Mouse (Mus musculus) thymus, postnatal 14 days (tissue): ENCODE measurements around the gene Zfp800.

Experiments used
- DNase-seq: peaks from one replicate; pipeline ENCODE4 v3.0.0; 2021

Gene Zfp800

GRCm38 (mm10) chr6:28397681-28398203 lies at the start of gene Zfp800:
Gene Zfp800, minus strand, starts transcription at chr6:28398005.
- DNase-seq = peak; percentile 37

- no peak for DNase-seq
Measured at GRCm38 (mm10) chr6:28431538-28431855, 33.7 kb upstream of the Zfp800 start.

- DNase-seq = peak; percentile 19
Measured at GRCm38 (mm10) chr6:28430795-28431537, 33.2 kb upstream of the Zfp800 start.

- DNase-seq = no peak
Measured at GRCm38 (mm10) chr6:28429870-28430269, 32.1 kb upstream of the Zfp800 start.

DNA sequence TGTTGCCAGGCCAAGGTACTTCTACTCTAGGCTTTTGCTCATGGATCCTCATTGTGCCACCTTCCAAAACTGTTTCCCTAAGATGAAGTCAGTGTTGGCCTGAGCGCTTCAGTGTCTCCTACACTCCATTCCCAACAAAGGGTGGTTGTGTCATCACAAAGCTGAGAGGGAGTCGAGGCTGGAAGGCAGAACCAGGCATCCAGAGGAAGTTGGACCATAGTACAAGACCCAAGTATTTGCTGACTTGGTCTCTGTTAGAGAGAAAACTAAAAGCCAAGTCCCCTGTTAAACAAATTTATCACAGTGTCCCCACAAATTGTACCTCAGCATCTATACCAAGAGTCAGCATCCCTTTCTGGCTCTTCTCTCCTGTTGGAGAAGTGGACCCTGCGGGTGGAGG lies 30.5 kb upstream of the Zfp800 start, which contains the start of gene Gcc1:
Gene Gcc1 (minus strand): TSS at position 101 of the 400 bp plus-strand sequence.
- no peak for DNase-seq

DNA sequence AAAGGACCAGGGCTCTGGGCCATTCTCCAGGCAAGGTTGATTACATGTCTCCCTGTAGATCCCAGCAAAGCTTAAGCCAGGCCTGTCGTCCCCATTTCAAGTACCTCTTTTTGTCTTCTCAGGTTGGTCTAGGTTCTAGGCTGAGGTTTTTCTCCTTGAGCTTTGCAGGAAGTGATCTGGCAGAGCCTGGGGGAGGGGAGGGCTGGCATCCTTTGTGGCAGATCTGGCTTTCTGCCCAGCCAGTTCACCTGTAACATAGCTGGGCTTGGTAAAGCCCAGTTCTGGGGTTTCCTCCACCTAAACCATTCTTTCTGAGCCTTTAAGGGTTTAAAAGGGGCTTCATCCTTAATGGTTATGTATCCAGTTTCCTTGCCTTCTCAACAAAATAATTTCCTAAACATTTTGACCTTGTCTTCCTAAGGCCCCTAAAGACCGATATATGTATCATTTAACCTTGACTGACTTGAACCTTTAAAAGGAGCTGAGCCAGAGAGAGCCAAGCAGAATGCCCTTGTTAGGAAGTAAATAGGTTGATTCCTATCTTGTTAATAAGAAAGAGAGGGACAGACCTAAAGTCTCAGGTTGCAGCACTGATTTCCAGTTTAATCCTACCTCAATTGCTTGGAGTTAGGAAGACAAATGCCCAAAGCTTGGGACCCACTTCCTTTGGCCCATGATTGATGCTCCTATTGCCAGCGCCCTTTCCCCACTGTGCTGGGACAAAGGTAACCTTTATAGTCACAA lies 29.5 kb upstream of the Zfp800 start, which contains the start of gene Fscn3:
Gene Fscn3 (plus strand): TSS at position 694 of the 744 bp plus-strand sequence.
- peak; percentile 72 for DNase-seq

DNA sequence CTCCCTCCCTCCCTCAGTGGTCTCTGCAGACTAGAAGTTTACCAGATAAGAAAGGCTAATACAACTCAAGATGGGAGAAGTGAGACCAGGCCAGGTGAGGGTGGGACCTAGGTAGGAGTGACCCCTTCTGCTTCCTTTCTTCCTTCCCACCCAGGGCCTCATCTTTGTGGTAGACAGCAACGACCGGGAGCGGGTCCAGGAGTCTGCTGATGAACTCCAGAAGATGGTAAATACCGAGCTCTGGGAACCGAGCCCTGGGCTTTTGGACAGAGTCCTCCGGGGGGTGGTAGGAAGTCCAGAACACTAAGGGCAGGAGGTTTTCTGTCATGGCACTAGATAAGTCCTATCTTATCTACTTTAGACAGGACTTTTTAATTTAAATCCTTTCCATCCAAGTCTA lies 27.2 kb upstream of the Zfp800 start:
- peak; percentile 13 for DNase-seq

GRCm38 (mm10) chr6:28423767-28424695 lies 26.2 kb upstream of the Zfp800 start:
- DNase-seq = peak; percentile 70

DNA sequence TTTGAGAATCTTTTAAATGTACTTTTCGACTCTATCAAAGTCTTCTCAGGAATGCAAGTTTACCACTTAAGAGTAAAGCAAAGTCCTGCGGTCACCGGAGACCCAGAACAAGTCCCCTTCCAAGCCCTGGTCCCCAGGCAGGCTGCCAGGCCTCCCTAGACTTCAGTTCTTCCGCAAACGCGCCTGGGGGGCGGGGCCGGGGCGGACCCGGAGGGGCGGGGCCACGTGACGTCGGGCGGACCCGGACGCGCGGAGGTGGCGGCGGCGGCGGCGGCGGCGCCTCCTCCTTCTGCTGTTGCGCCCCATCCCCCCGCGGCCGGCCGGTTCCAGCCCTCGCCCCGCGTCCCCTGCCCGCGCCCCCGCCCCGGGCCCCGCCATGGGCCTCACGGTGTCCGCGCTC lies 25.5 kb upstream of the Zfp800 start, which contains the start of gene Arf5:
Gene Arf5 (plus strand): TSS at position 248 of the 400 bp plus-strand sequence.
- peak; percentile 98 for DNase-seq

- peak; percentile 14 for DNase-seq
Measured at GRCm38 (mm10) chr6:28422651-28423290, 25.0 kb upstream of the Zfp800 start.

DNA sequence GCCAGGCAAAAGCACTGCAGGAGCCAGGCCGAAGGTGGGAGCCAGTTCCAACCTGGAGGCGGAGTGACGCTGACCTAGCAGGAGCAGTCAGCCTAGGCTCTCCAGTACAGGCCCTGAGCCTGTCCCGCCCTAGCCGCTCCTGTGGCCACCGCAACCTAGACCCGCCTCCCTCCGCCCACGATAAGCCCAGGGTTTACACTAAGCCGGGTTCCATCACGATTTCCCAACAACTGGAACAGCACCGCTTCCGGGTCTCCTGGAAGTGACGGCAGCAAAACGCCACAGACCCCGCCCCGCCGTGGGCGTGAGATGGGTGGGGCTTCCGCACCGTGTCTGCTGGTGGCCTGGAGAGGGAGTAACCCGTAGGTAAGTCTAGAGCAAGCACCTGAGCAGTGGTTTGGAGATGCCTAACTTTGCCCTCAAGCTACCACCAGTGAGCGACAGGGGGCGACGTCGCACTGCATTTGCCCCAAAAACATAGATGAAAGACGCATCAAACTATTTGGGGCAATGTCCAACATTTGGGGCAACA lies 23.7 kb upstream of the Zfp800 start:
- DNase-seq = peak; percentile 96

GRCm38 (mm10) chr6:28420865-28421264 lies 23.1 kb upstream of the Zfp800 start:
- DNase-seq = no peak

GRCm38 (mm10) chr6:28420361-28420760 lies 22.6 kb upstream of the Zfp800 start:
- DNase-seq = peak; percentile 14

GRCm38 (mm10) chr6:28419673-28420072 lies 21.9 kb upstream of the Zfp800 start:
- no peak for DNase-seq

DNA sequence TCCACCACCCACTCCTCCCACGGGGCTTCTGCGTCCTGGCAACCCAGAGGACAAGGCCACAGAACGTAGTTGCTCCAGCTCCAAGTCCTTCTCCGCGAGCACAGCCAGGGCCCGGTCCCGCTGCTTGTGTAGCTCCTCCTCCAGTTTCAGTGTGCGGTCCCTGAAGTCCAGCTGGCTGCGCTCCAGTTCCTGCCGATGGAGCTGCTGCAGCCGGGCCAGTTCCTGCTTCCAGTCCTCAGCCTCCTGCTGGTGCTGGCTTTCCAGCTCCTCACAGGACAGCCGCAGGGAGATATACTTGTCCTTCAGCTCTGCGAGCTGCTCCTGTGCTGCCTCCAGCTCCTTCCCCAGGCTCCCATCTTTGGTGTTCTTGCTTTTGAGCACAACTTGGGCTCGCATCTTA lies 20.6 kb upstream of the Zfp800 start:
- DNase-seq = no peak

GRCm38 (mm10) chr6:28416981-28417380 lies 19.2 kb upstream of the Zfp800 start:
- no peak for DNase-seq

- DNase-seq = no peak
Measured at GRCm38 (mm10) chr6:28411236-28411635, 13.4 kb upstream of the Zfp800 start.

DNA sequence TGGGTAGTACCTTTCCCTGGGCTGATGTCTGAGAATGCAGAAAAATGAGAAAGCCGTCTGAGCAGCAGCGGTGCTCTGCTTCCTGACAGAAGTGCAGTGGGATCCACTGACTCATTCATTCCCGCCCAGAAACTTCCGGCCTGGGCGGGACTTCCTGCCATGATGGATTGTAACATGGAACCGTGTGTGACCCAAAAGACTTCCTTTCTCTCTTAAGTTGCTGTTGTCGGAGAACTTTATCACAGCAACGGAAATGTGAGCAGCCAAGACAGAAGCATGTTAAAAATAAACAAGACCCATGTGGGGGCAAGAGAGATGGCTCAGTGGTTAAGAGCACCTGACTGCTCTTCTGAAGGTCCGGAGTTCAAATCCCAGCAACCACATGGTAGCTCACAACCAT lies 12.2 kb upstream of the Zfp800 start:
- DNase-seq = no peak

DNA sequence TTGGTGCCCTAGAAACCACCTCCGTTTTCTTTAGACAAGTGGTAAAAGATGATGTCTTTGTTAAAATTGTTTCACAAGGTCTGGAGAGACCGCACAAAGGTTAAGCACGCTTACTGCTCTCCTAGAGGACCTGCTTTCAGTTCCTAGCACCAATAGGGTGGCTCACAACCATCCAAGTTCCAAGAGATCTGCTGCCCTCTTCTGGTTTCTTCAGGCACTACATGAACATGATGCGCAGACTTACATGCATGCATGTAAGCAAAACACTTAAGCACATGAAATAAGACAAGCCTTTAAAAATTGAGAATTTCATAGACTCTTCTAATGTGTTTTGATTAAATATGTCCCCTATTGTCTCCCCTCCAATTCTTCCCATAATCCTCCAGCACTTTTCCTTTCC lies 2.0 kb upstream of the Zfp800 start:
- DNase-seq = peak; percentile 38

DNA sequence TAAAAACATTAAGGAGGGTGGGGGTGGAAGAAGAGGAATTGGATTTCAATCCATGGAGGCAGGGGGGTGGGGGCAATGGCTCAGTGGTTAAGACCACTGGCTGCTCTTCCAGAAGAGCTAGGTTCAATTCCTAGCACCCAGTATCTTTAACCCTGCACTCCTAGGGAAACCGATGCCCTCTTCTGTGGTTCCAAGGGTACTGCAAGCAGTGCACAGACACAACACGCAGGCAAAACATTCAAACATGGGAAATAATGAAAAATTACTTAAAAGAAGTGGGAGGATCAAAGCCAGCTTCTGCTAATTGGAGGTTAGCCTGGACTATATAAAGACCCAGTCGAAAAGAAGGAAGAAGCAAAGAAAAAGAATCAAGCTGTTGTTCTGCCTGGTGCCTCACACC lies 921 bp upstream of the Zfp800 start:
- DNase-seq = no peak

GRCm38 (mm10) chr6:28396853-28397457 lies 850 bp downstream of the Zfp800 start:
- DNase-seq = peak; percentile 24
